Mouse (Mus musculus) thymus, postnatal 14 days (tissue): ENCODE measurements at regions not wholly inside any gene's neighbourhood (a gene's known extent, or its start where the extent isn't known, plus 50 kb on each side); places are given as distances from the start of the nearest gene placed in this dataset.

ENCODE experiments used
- DNase-seq: peaks from one replicate; pipeline ENCODE4 v3.0.0; 2021

GRCm38 (mm10) chr16:21364885-21365284, 58.0 kb upstream of the Vps8 start:
- DNase-seq = no peak

GRCm38 (mm10) chr16:21367449-21367848, 55.5 kb upstream of the Vps8 start:
- peak; percentile 8 for DNase-seq

GRCm38 (mm10) chr16:21368821-21369220, 54.1 kb upstream of the Vps8 start:
- no peak for DNase-seq

- DNase-seq = no peak
Measured at GRCm38 (mm10) chr16:21369569-21370512, 53.1 kb upstream of the Vps8 start.
